Mouse (Mus musculus) cerebellum, adult 9-11 months (tissue): ENCODE results near the gene Rora.

ENCODE experiments used
- DNase-seq: peaks from one replicate; pipeline ENCODE4 v3.0.0; 2022

Gene Rora

GRCm38 (mm10) chr9:69372871-69373270 lies 719.3 kb downstream of the Rora start:
- DNase-seq = no peak

- DNase-seq = no peak
Measured at GRCm38 (mm10) chr9:69376982-69377653, 723.5 kb downstream of the Rora start.

GRCm38 (mm10) chr9:69377654-69378045 lies 724.1 kb downstream of the Rora start:
- DNase-seq = no peak

- no peak for DNase-seq
Measured at GRCm38 (mm10) chr9:69380546-69380945, 727.0 kb downstream of the Rora start.

- DNase-seq = no peak
Measured at GRCm38 (mm10) chr9:69381741-69382140, 728.2 kb downstream of the Rora start.

GRCm38 (mm10) chr9:69384475-69384874 lies 730.9 kb downstream of the Rora start:
- DNase-seq = no peak

GRCm38 (mm10) chr9:69384905-69385304 lies 731.3 kb downstream of the Rora start:
- DNase-seq = no peak

- DNase-seq = no peak
Measured at GRCm38 (mm10) chr9:69387296-69387695, 733.7 kb downstream of the Rora start.

GRCm38 (mm10) chr9:69390631-69391030 lies 737.0 kb downstream of the Rora start:
- DNase-seq = peak; percentile 49

GRCm38 (mm10) chr9:69394234-69394633 lies 740.6 kb downstream of the Rora start:
- DNase-seq = no peak

- no peak for DNase-seq
Measured at GRCm38 (mm10) chr9:69397432-69397759, 743.8 kb downstream of the Rora start.

GRCm38 (mm10) chr9:69397760-69398452 lies 744.3 kb downstream of the Rora start, which contains the start of gene Ice2:
TSS of gene Ice2 (plus strand) at chr9:69397906.
- peak; percentile 81 for DNase-seq

- DNase-seq = no peak
Measured at GRCm38 (mm10) chr9:69398453-69398850, 744.9 kb downstream of the Rora start.

- DNase-seq = no peak
Measured at GRCm38 (mm10) chr9:69404671-69405070, 751.1 kb downstream of the Rora start.

GRCm38 (mm10) chr9:69419476-69419875 lies 765.9 kb downstream of the Rora start:
- DNase-seq = no peak

GRCm38 (mm10) chr9:69430531-69430930 lies 776.9 kb downstream of the Rora start:
- no peak for DNase-seq

- no peak for DNase-seq
Measured at GRCm38 (mm10) chr9:69431863-69432555, 778.4 kb downstream of the Rora start.

GRCm38 (mm10) chr9:69435194-69435593 lies 781.6 kb downstream of the Rora start:
- no peak for DNase-seq

- DNase-seq = no peak
Measured at GRCm38 (mm10) chr9:69435662-69436061, 782.1 kb downstream of the Rora start.
